Mouse (Mus musculus): ENCODE results near the gene Ino80. TPM values are rescaled to one million over a fixed set of nuclear protein-coding genes. Genes with fewer than 3 reads are reported as not detected.

The Ino80 gene
- total RNA-seq (2012; rRNA removed) (11.4 and 13.5 TPM in 2 replicates), total RNA-seq (2014; rRNA removed) (10.6 and 10.9 TPM in 2 replicates), polyA plus RNA-seq (2012; ENCODE audit: insufficient read length, low read depth) (17.8 TPM in 2 replicates)

DNA sequence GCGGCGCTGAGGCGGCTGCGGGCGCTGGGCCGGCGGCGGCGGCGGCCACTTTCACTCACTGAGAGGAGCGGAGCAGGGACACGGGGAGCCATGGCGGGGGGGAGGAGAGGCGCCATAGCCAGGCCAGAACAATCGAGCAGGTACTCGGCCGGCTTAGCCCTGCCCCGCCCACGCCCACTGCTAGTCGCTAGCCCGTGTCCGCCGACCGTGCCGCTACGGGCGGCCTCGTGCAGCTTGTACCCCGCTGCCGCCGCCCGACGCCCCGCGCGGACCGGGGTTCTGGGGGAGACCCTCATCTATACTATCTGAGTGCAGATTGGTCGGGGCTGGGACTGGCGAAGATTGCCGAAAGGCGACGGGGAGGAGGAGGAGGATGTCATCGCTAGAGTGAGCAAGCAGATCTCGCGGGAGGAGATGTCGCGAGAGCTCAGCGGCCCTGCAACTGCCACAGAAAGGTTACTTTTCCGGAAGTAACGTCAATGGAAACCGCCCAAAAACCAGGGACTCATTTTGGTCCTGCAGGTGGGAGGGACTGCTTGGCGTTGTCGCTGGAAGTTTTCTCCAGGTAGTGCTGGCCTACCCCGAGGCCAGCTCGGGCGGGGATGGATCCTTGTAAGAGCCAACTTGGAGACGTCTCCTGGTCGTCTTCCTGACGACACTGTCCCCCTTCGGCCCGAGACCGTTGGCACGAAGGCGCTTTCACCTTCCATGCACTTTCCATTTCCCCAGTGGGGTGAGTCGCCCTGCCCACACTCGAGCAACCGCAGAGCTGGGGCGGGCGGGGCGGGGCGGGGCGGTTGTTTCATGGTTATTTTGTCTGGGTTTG, at the start of gene Ino80:
Ino80 (minus strand) TSS at position 117 of the 826 bp plus-strand sequence.
- peaks cover 5 to 21% of the 10 kb centered on the region in 2 experiments; a peak in 3 of 4 replicates for H3K4me1 ChIP-seq (ENCODE audit: control insufficient read depth in 1 of 2, insufficient read depth in 2 of 2)
- H3K4me2 ChIP-seq (ENCODE audit: insufficient read depth, low read depth, poor library complexity, severe bottlenecking) = peak within 1 kb of the TSS; percentile 94
- peaks cover 40% of the 10 kb centered on the region for H3K79me2 ChIP-seq (replicated peaks; ENCODE audit: control insufficient read depth, extremely low read depth, insufficient read depth, poor library complexity, severe bottlenecking)
- dilution Hi-C loops (cut with MboI; ENCODE audit: extremely low pct_ligation_motif_present, extremely low pct_unique_long_range_greater_than_20kb, low sequenced_read_pairs) (no loop called here), in situ Hi-C loops (cut with MboI; ENCODE audit: low pct_ligation_motif_present, low pct_unique_long_range_greater_than_20kb, low sequenced_read_pairs) (no loop called here)
- H3K27ac ChIP-seq (ENCODE audit: insufficient read depth, low read depth) = peak within 1 kb of the TSS; percentile 97
- peak within 1 kb of the TSS; percentile 99 for H3K9ac ChIP-seq (ENCODE audit: insufficient read depth, low read depth)
- no peaks in the 10 kb centered on the region for H3K27me3 ChIP-seq (replicated peaks)
- H3K4me3 ChIP-seq (replicated peaks in 1 of 3; ENCODE audit: low read depth in 2 of 3, low read length in 2 of 3, poor library complexity in 1 of 3) = peak within 1 kb of the TSS; percentile 86 to 93 (median 86)
- H3K36me3 ChIP-seq (replicated peaks in 1 of 2; ENCODE audit: control insufficient read depth in 1 of 2, insufficient read depth in 1 of 2, low read length in 1 of 2) = peaks cover 0 to 17% of the 10 kb centered on the region in 2 experiments
- TF ChIP-seq SMC3 (IDR thresholded peaks at IDR 0.05; ENCODE audit: low read depth, low read length) (no peak), KAT2A (IDR thresholded peaks at IDR 0.05; ENCODE audit: insufficient replicate concordance, low read length) (no peak), ZKSCAN1 (IDR thresholded peaks at IDR 0.05; ENCODE audit: borderline replicate concordance, low read depth, low read length) (no peak), ELF1 (IDR thresholded peaks at IDR 0.05; ENCODE audit: low read depth, low read length) (peak; percentile 89), EP300 (IDR thresholded peaks at IDR 0.05; ENCODE audit: low read length) (no peak; the same call in 1 of the 2 replicates), CTCF (conservative IDR thresholded peaks at IDR 0.05 in 1 of 2, IDR thresholded peaks at IDR 0.05 in 1 of 2; ENCODE audit: low read depth in 2 of 2, low read length in 2 of 2) (no peak), PAX5 (IDR thresholded peaks at IDR 0.05; ENCODE audit: low read length) (no peak), USF1 (IDR thresholded peaks at IDR 0.05; ENCODE audit: low read depth, low read length) (no peak), GABPA (IDR thresholded peaks at IDR 0.05; ENCODE audit: insufficient replicate concordance, low read depth, low read length) (no peak), CHD1 (IDR thresholded peaks at IDR 0.05; ENCODE audit: low read depth, low read length) (no peak), RAD21 (IDR thresholded peaks at IDR 0.05; ENCODE audit: low read depth, low read length) (no peak), MAFK (IDR thresholded peaks at IDR 0.05; ENCODE audit: insufficient replicate concordance, low read length) (peak; percentile 45; the same call in 1 of the 2 replicates), UBTF (IDR thresholded peaks at IDR 0.05; ENCODE audit: low read depth, low read length) (peak; percentile 74; the same call in 1 of the 2 replicates), MAX (IDR thresholded peaks at IDR 0.05; ENCODE audit: low read length) (no peak; the same call in 1 of the 2 replicates), POLR2A (IDR thresholded peaks at IDR 0.05; ENCODE audit: low read depth, low read length) (peak; percentile 84), MAZ (IDR thresholded peaks at IDR 0.05; ENCODE audit: low read depth, low read length) (no peak), ZMIZ1 (IDR thresholded peaks at IDR 0.05; ENCODE audit: low read depth, low read length) (peak; percentile 49), JUND (conservative IDR thresholded peaks at IDR 0.05; ENCODE audit: low read depth, low read length) (no peak), IRF4 (IDR thresholded peaks at IDR 0.05; ENCODE audit: low read depth, low read length) (peak; percentile 19; the same call in 1 of the 2 replicates), TCF12 (IDR thresholded peaks at IDR 0.05; ENCODE audit: low read depth, low read length) (peak; percentile 48), ZNF384 (IDR thresholded peaks at IDR 0.05; ENCODE audit: low read depth, low read length) (no peak), MEF2A (IDR thresholded peaks at IDR 0.05; ENCODE audit: borderline replicate concordance, low read depth, low read length) (no peak; the same call in 1 of the 2 replicates), POLR2AphosphoS2 (IDR thresholded peaks at IDR 0.05; ENCODE audit: low read depth, low read length) (no peak), E2F4 (IDR thresholded peaks at IDR 0.05; ENCODE audit: insufficient replicate concordance, low read depth, low read length) (no peak), SIN3A (IDR thresholded peaks at IDR 0.05; ENCODE audit: low read length) (peak; percentile 95), MYC (IDR thresholded peaks at IDR 0.05; ENCODE audit: low read depth, low read length) (peak; percentile 53; the same call in 1 of the 2 replicates), TBP (conservative IDR thresholded peaks at IDR 0.05; ENCODE audit: low read depth, low read length) (peak; percentile 69; the same call in 1 of the 2 replicates), BHLHE40 (IDR thresholded peaks at IDR 0.05; ENCODE audit: low read depth, low read length) (peak; percentile 50), HCFC1 (IDR thresholded peaks at IDR 0.05; ENCODE audit: low read depth, low read length) (peak; percentile 85), MXI1 (IDR thresholded peaks at IDR 0.05; ENCODE audit: low read depth, low read length) (no peak), CHD2 (IDR thresholded peaks at IDR 0.05; ENCODE audit: low read length) (peak; percentile 99), ZC3H11A (IDR thresholded peaks at IDR 0.05; ENCODE audit: low read depth, low read length) (no peak), NELFE (IDR thresholded peaks at IDR 0.05; ENCODE audit: low read depth, low read length) (peak; percentile 87), ETS1 (conservative IDR thresholded peaks at IDR 0.05; ENCODE audit: low read depth, low read length) (no peak), NRF1 (IDR thresholded peaks at IDR 0.05; ENCODE audit: low read depth, low read length) (peak; percentile 61), RCOR1 (conservative IDR thresholded peaks at IDR 0.05; ENCODE audit: low read depth, low read length) (0 out of 2 replicates have a peak, but pooled peaks have one; percentile 38), USF2 (conservative IDR thresholded peaks at IDR 0.05; ENCODE audit: low read depth, low read length) (no peak), JUN (IDR thresholded peaks at IDR 0.05; ENCODE audit: insufficient read depth, low read depth, low read length) (no peak)
- H3K9me3 ChIP-seq (replicated peaks; ENCODE audit: low read length) = no peaks in the 10 kb centered on the region
- peak; percentile 100 for DNase-seq (ENCODE audit: extremely low read depth)
